Mouse (Mus musculus) midbrain, postnatal 0 days (tissue): ENCODE results near the gene Clasp2. TPM values are rescaled to one million over a fixed set of nuclear protein-coding genes. Genes with fewer than 3 reads are reported as not detected.

Experiments used
- ATAC-seq: fragments of 200-750 bp; cut with Nextera tagmentation; 2 replicates; pipeline ENCODE4 v1.8.0; 2017; ENCODE audit warnings: moderate number of reproducible peaks, mild to moderate bottlenecking, moderate TSS enrichment, moderate library complexity; ENCODE audit not compliant: low FRiP score
- DNase-seq: peaks from one replicate; pipeline ENCODE4 v3.0.0-alpha.2; 2015; ENCODE audit warnings: low spot score
- H3K27ac ChIP-seq: fragments of 300-500 bp; sonication (generic); 2 replicates; pipeline ENCODE4 v1.5.1; 2014; ENCODE audit warnings: low read depth, mild to moderate bottlenecking, low read length, mixed read lengths
- H3K27me3 ChIP-seq: fragments of 300-500 bp; sonication (generic); 2 replicates; pipeline ENCODE4 v1.6.1; 2014; ENCODE audit warnings: low read length, control low read depth, mixed read lengths; ENCODE audit not compliant: insufficient read depth
- H3K36me3 ChIP-seq: fragments of 300-500 bp; sonication (generic); 2 replicates; pipeline ENCODE4 v1.6.1; 2014; ENCODE audit warnings: low read length, control low read depth, mixed read lengths; ENCODE audit not compliant: insufficient read depth
- H3K4me1 ChIP-seq: fragments of 300-500 bp; sonication (generic); 2 replicates; pipeline ENCODE4 v1.6.1; 2014; ENCODE audit warnings: mild to moderate bottlenecking, control low read depth, antibody characterized with exemption, low read length, mixed read lengths; ENCODE audit not compliant: insufficient read depth
- H3K4me2 ChIP-seq: fragments of 300-500 bp; sonication (generic); 2 replicates; pipeline ENCODE4 v1.6.1; 2014; ENCODE audit warnings: low read depth, mild to moderate bottlenecking, low read length, mixed read lengths; ENCODE audit not compliant: poor library complexity, severe bottlenecking
- H3K4me3 ChIP-seq: fragments of 300-500 bp; sonication (generic); 2 replicates; pipeline ENCODE4 v1.5.1; 2014; ENCODE audit warnings: low read depth, mild to moderate bottlenecking, low read length, moderate library complexity
- H3K9ac ChIP-seq: fragments of 300-500 bp; sonication (generic); replicated peaks from 2 replicates; pipeline ENCODE4 v1.6.1; 2014; ENCODE audit warnings: mild to moderate bottlenecking, low read length, moderate library complexity, mixed read lengths; ENCODE audit not compliant: poor library complexity, severe bottlenecking
- H3K9me3 ChIP-seq: fragments of 300-500 bp; sonication (generic); 2 replicates; pipeline ENCODE4 v1.6.1; 2016; ENCODE audit warnings: low read length, control low read depth
- CTCF ChIP-seq: IDR thresholded peaks from 2 replicates; pipeline ENCODE4 v1.5.1; 2016; ENCODE audit warnings: antibody characterized with exemption, mild to moderate bottlenecking
- WGBS: fragments of 180-500 bp; shearing (Covaris S2); extraction: QIAGEN DNeasy Blood & Tissue Kit; methylation state at CpG from one replicate; pipeline ENCODE4 v1.1.7; 2014; 5-methylcytosine and 5-hydroxymethylcytosine counted together
- polyA plus RNA-seq: library from polyadenylated mRNA; unstranded; fragments of >200 nt; fragmentation: Nextera tagmentation; extraction: Ambion mirVana; gene quantifications from 2 replicates; pipeline ENCODE4 v1.2.1, GENCODE M21; 2015
- total RNA-seq: library from RNA; depleted of rRNA; stranded (reverse); fragments of >200 nt; gene quantifications from 2 replicates; pipeline ENCODE4 v1.2.3, GENCODE M21; 2014

Gene Clasp2
- total and polyA plus RNA-seq, 2 experiments from 2014 or later, result 120 to 266 TPM

- Histone ChIP-seq H3K9me3 (no peaks in the 10 kb centered on the region), H3K27ac (no peak overlapping the region), H3K4me1 (no peaks in the 10 kb centered on the region), H3K4me3 (peak overlapping the region; percentile 96), H3K27me3 (no peaks in the 10 kb centered on the region), H3K9ac (0 out of 2 replicates have a peak overlapping the region, but pooled peaks have one; percentile 50), H3K36me3 (no peaks in the 10 kb centered on the region), H3K4me2 (peak overlapping the region; percentile 78)
- TF ChIP-seq CTCF, result peak; percentile 76
- 3% methylated on average over 17 of the region's 17 CpGs for WGBS
- ATAC-seq, result no peak
- DNase-seq, result peak; percentile 76
Measured at GRCm38 (mm10) chr9:113742361-113742794, 1.1 kb downstream of the Clasp2 start.

DNA sequence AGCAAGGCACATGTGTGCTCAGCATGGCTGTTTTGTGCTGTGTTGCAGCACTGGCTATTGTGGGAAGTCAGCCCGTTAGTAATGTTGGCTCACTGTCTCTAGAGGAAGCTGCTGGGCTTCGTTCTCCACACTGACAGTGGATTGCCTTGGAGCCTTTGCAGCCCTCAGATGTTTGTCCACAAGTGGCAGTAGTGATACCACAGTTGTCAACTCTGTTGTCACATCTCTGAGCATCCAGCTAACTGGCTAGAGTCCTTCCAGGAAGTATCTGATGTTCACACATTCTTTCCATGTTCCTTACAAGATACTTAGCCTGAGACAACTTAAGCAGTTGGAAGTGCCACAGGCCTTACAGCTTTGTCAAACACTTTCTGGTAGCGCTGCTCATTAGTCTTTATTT lies 2.0 kb downstream of the Clasp2 start:
- H3K4me1 ChIP-seq, result no peaks in the 10 kb centered on the region
- no peak overlapping the region for H3K4me2 ChIP-seq
- DNase-seq, result peak; percentile 15
- no peaks in the 10 kb centered on the region for H3K36me3 ChIP-seq
- H3K27me3 ChIP-seq, result no peaks in the 10 kb centered on the region
- peak; percentile 21 for TF ChIP-seq CTCF
- H3K27ac ChIP-seq, result no peak overlapping the region
- H3K9me3 ChIP-seq, result no peaks in the 10 kb centered on the region
- no peak for ATAC-seq
- H3K9ac ChIP-seq, result no peak overlapping the region
- H3K4me3 ChIP-seq, result no peak overlapping the region
- 44% methylated on average over 3 of the region's 3 CpGs for WGBS

- Histone ChIP-seq H3K4me1 (no peaks in the 10 kb centered on the region), H3K27me3 (no peaks in the 10 kb centered on the region), H3K9ac (no peak overlapping the region), H3K36me3 (no peaks in the 10 kb centered on the region), H3K4me3 (no peak overlapping the region), H3K27ac (no peak overlapping the region), H3K9me3 (no peaks in the 10 kb centered on the region), H3K4me2 (no peak overlapping the region)
- no peak for TF ChIP-seq CTCF
- ATAC-seq (no peak), DNase-seq (no peak)
- WGBS, result 80% methylated on average over 7 of the region's 7 CpGs
Measured at GRCm38 (mm10) chr9:113749356-113749755, 8.1 kb downstream of the Clasp2 start.

GRCm38 (mm10) chr9:113755888-113756719 lies 14.8 kb downstream of the Clasp2 start:
- H3K9ac ChIP-seq, result no peak overlapping the region
- no peak overlapping the region for H3K4me3 ChIP-seq
- no peak for DNase-seq
- no peaks in the 10 kb centered on the region for H3K9me3 ChIP-seq
- 89% methylated on average over 15 of the region's 15 CpGs for WGBS
- H3K27ac ChIP-seq, result no peak overlapping the region
- no peak for TF ChIP-seq CTCF
- no peaks in the 10 kb centered on the region for H3K4me1 ChIP-seq
- ATAC-seq, result no peak
- H3K36me3 ChIP-seq, result no peaks in the 10 kb centered on the region
- no peaks in the 10 kb centered on the region for H3K27me3 ChIP-seq
- H3K4me2 ChIP-seq, result no peak overlapping the region

DNA sequence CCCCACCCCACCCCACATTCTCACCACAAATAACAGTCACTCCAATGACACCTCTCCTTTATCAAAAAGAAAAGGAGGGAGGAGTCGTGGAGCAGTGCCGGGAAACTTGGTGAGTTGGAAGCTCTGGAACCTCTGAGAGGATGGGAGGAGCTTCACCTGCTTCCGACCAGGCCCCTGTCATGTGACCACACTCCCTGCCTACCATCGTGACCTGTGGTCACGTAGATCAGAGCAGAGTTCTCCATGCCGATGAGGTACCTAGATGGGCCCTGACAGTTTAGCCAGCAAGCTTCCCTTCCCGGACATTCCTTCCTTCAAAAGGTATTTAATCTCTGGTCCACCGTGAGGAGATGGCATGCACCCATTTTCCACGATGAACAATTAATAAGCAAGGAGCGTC lies 17.2 kb downstream of the Clasp2 start:
- H3K36me3 ChIP-seq, result no peaks in the 10 kb centered on the region
- no peaks in the 10 kb centered on the region for H3K4me1 ChIP-seq
- no peak overlapping the region for H3K27ac ChIP-seq
- no peak for TF ChIP-seq CTCF
- H3K4me2 ChIP-seq, result no peak overlapping the region
- H3K9ac ChIP-seq, result no peak overlapping the region
- no peaks in the 10 kb centered on the region for H3K27me3 ChIP-seq
- no peak overlapping the region for H3K4me3 ChIP-seq
- WGBS, result 95% methylated on average over 10 of the region's 10 CpGs
- DNase-seq (no peak), ATAC-seq (no peak)
- H3K9me3 ChIP-seq, result no peaks in the 10 kb centered on the region

DNA sequence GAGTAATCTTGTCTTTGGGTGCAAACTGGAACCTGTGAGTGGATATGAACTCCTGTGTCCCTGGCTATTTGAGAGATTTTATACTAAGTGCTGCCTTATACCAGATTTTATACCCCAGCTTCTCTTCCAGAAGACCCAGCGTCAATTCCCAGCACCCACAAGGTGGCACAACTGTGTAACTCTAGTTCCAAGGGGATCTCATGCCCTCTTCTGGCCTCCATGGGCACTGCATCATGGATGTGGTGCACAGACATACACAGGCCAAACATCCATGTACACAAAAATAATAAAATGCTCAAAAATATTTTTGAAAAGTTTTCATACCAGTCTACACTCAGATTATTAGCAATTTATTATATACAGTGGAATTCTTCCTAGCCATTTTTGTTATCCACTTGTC lies 18.4 kb downstream of the Clasp2 start:
- TF ChIP-seq CTCF, result peak; percentile 26
- Histone ChIP-seq H3K27ac (no peak overlapping the region), H3K36me3 (no peaks in the 10 kb centered on the region), H3K4me3 (no peak overlapping the region), H3K9ac (no peak overlapping the region), H3K4me1 (no peaks in the 10 kb centered on the region), H3K27me3 (no peaks in the 10 kb centered on the region), H3K4me2 (no peak overlapping the region), H3K9me3 (no peaks in the 10 kb centered on the region)
- ATAC-seq (no peak), DNase-seq (no peak)
- 97% methylated on average over 1 of the region's 1 CpGs for WGBS
